Mouse (Mus musculus) lung, adult 2 months (tissue): ENCODE data around the gene Xaf1.

Source experiments
- CTCF ChIP-seq: fragments of 200-500 bp; IDR thresholded peaks from 2 replicates; pipeline ENCODE4 v1.5.1; 2011; ENCODE audit warnings: mild to moderate bottlenecking, low read length, control low read depth; ENCODE audit not compliant: insufficient read depth
- POLR2A ChIP-seq: fragments of 200-500 bp; IDR thresholded peaks from 2 replicates; pipeline ENCODE4 v1.6.1; 2011; ENCODE audit warnings: low read depth, mild to moderate bottlenecking, control low read depth, low read length, borderline replicate concordance; ENCODE audit errors: extremely low read depth

DNA sequence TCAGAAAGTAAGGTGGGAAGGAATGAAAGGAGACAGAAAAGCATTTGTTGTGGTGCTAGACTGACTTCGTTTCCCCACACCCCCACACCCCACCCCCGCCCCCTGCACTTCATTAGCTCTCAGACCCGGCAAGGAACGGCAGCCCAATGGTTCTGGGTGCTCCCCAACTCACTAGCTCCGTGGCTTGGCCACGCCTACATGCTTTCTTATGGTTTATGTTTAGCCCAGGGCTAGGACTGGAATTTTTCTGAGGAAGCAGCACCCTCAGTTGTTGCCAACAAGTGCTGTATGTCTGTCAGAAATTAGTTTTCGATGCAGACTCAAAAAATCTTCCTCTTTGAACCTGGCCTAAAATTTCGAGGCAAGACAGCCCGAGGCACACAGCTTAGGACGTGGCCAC, 47.1 kb downstream of the Xaf1 start:
- TF ChIP-seq CTCF (no peak), POLR2A (no peak)
